Mouse (Mus musculus) C2C12 (cell line): ENCODE measurements around the gene Bicc1.

Experiments used
- CEBPB ChIP-seq: IDR thresholded peaks from one replicate; pipeline ENCODE4 v1.6.1; 2011; ENCODE audit warnings: low read depth, mild to moderate bottlenecking, control low read depth, moderate library complexity
- CTCF ChIP-seq: IDR thresholded peaks from one replicate; pipeline ENCODE4 v1.5.1; 2011; ENCODE audit not compliant: control insufficient read depth, insufficient read depth, insufficient read length
- MAX ChIP-seq: IDR thresholded peaks from one replicate; pipeline ENCODE4 v1.6.1; 2011; ENCODE audit warnings: mild to moderate bottlenecking, control low read depth
- MYOD1 ChIP-seq: IDR thresholded peaks from one replicate; pipeline ENCODE4 v1.6.1; 2011; ENCODE audit warnings: low read depth; ENCODE audit not compliant: control insufficient read depth, insufficient read length
- USF1 ChIP-seq: IDR thresholded peaks from one replicate; pipeline ENCODE4 v1.6.1; 2011; ENCODE audit warnings: low read depth, mild to moderate bottlenecking, control low read depth, moderate library complexity

GRCm38 (mm10) chr10:71036484-71036883 lies 123.0 kb downstream of the Bicc1 start:
- TF ChIP-seq CTCF (no peak), CEBPB (no peak), MYOD1 (no peak), USF1 (no peak), MAX (no peak)
